Mouse (Mus musculus) bone marrow macrophage, adult 2 months (primary cell): ENCODE results near the gene Rab40b.

Experiments used
- CTCF ChIP-seq: IDR thresholded peaks from 2 replicates; pipeline ENCODE4 v1.5.1; 2012; ENCODE audit warnings: low read depth, mild to moderate bottlenecking, low read length, moderate library complexity
- POLR2A ChIP-seq: IDR thresholded peaks from 2 replicates; pipeline ENCODE4 v1.6.1; 2012; ENCODE audit warnings: mild to moderate bottlenecking, low read depth, low read length, borderline replicate concordance

- TF ChIP-seq CTCF (no peak), POLR2A (no peak)
Measured at GRCm38 (mm10) chr11:121339647-121340046, 48.4 kb downstream of the Rab40b start.
